Mouse (Mus musculus) midbrain, embryonic 12.5 days (tissue): ENCODE results near the gene Nr1h4. TPM values are rescaled to one million over a fixed set of nuclear protein-coding genes. Genes with fewer than 3 reads are reported as not detected.
A peak's percentile ranks its signal among the peaks of the same experiment; 100 is the strongest.

Experiments used
- ATAC-seq: fragments of 200-750 bp; cut with Nextera tagmentation; 2 replicates; pipeline ENCODE4 v1.8.0; 2017; ENCODE audit warnings: low read depth, moderate TSS enrichment, moderate library complexity; ENCODE audit not compliant: low FRiP score
- H3K27ac ChIP-seq: fragments of 300-500 bp; sonication (generic); replicated peaks from 2 replicates; pipeline ENCODE4 v1.5.1; 2016; ENCODE audit warnings: mild to moderate bottlenecking
- H3K27me3 ChIP-seq: fragments of 300-500 bp; sonication (generic); 2 replicates; pipeline ENCODE4 v1.6.1; 2016; ENCODE audit warnings: mild to moderate bottlenecking
- H3K36me3 ChIP-seq: fragments of 300-500 bp; sonication (generic); 2 replicates; pipeline ENCODE4 v1.6.1; 2016
- H3K4me1 ChIP-seq: fragments of 300-500 bp; sonication (generic); 2 replicates; pipeline ENCODE4 v1.6.1; 2016
- H3K4me2 ChIP-seq: fragments of 300-500 bp; sonication (generic); replicated peaks from 2 replicates; pipeline ENCODE4 v1.6.1; 2016; ENCODE audit warnings: mild to moderate bottlenecking, moderate library complexity
- H3K4me3 ChIP-seq: fragments of 300-500 bp; sonication (generic); 2 replicates; pipeline ENCODE4 v1.5.1; 2016; ENCODE audit warnings: mild to moderate bottlenecking
- H3K9ac ChIP-seq: fragments of 300-500 bp; sonication (generic); replicated peaks from 2 replicates; pipeline ENCODE4 v1.6.1; 2016; ENCODE audit warnings: mild to moderate bottlenecking, moderate library complexity
- H3K9me3 ChIP-seq: fragments of 300-500 bp; sonication (generic); 2 replicates; pipeline ENCODE4 v1.6.1; 2016; ENCODE audit warnings: mild to moderate bottlenecking
- WGBS: fragments of 180-500 bp; shearing (Covaris S2); methylation state at CpG from one replicate; pipeline ENCODE4 v1.1.7; 2016; 5-methylcytosine and 5-hydroxymethylcytosine counted together
- polyA plus RNA-seq: library from polyadenylated mRNA; unstranded; fragments of >200 nt; fragmentation: Nextera tagmentation; extraction: Ambion mirVana; gene quantifications from 2 replicates; pipeline ENCODE4 v1.2.1, GENCODE M21; 2016

The Nr1h4 gene
- polyA plus RNA-seq, 1 experiment from 2014 or later = not detected

DNA sequence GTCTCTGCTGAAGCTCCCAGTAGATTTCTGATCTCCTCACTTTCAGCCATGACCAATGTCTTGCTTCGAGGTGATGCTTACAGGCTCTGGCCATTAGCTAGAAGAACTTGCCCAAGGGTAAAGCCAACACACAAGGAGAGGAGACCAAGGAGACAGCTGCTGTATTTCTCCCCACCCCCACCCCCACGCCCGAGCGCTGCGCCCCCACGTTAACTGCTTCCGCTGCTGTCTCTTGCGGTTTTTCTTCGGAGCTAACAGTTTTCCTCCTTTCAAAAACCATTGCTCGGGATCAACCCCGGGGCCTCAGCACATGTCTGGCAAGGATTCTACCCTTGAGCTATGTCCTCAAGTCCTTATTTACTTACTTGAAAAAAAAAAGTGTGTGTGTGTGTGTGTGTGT is 70.5 kb downstream of the Nr1h4 start:
- no peak overlapping the region for H3K27ac ChIP-seq
- no peak overlapping the region for H3K4me2 ChIP-seq
- no peak for ATAC-seq
- peaks cover 13% of the 10 kb centered on the region; the same call in 1 of the 2 replicates for H3K27me3 ChIP-seq
- WGBS = 81% methylated on average over 11 of the region's 11 CpGs
- no peaks in the 10 kb centered on the region for H3K9me3 ChIP-seq
- H3K9ac ChIP-seq = no peak overlapping the region
- no peaks in the 10 kb centered on the region for H3K36me3 ChIP-seq
- H3K4me1 ChIP-seq = no peaks in the 10 kb centered on the region
- no peak overlapping the region for H3K4me3 ChIP-seq

- Histone ChIP-seq H3K4me1 (no peaks in the 10 kb centered on the region), H3K36me3 (no peaks in the 10 kb centered on the region), H3K9ac (no peak overlapping the region), H3K27ac (no peak overlapping the region), H3K27me3 (peaks cover 13% of the 10 kb centered on the region; the same call in 1 of the 2 replicates), H3K4me3 (no peak overlapping the region), H3K9me3 (no peaks in the 10 kb centered on the region), H3K4me2 (no peak overlapping the region)
- WGBS = 20% methylated on average over 14 of the region's 14 CpGs
- peak; percentile 73; the same call in 1 of the 2 replicates for ATAC-seq
These were observed 71.4 kb downstream of the Nr1h4 start for GRCm38 (mm10) chr10:89461856-89462507.

DNA sequence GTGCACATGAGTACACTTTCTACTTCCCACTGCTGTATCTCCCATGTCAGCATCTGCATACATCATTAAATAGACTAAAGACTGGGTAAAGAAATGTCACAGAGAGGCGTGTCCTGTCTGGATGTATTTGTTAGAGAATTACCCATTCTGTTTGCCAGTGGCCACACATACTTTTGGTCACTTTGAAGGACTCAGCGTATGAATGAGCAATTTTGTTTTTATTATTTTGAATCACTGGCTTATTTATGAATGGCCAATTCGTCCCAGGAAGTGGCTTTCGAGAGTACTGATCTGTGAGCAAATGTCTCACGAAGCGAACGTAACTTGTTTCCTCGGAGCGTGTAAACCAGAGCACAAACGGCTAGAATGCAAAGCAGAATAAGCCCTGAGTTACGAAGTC is 72.4 kb downstream of the Nr1h4 start:
- ATAC-seq = no peak
- H3K4me2 ChIP-seq = no peak overlapping the region
- H3K27me3 ChIP-seq = peaks cover 13% of the 10 kb centered on the region; the same call in 1 of the 2 replicates
- H3K9me3 ChIP-seq = no peaks in the 10 kb centered on the region
- WGBS = 72% methylated on average over 11 of the region's 11 CpGs
- no peaks in the 10 kb centered on the region for H3K4me1 ChIP-seq
- H3K4me3 ChIP-seq = no peak overlapping the region
- H3K36me3 ChIP-seq = no peaks in the 10 kb centered on the region
- no peak overlapping the region for H3K9ac ChIP-seq
- H3K27ac ChIP-seq = no peak overlapping the region

- H3K4me3 ChIP-seq = no peak overlapping the region
- WGBS = 77% methylated on average over 3 of the region's 3 CpGs
- no peak overlapping the region for H3K9ac ChIP-seq
- H3K4me1 ChIP-seq = no peaks in the 10 kb centered on the region
- H3K27me3 ChIP-seq = peaks cover 10% of the 10 kb centered on the region; the same call in 1 of the 2 replicates
- no peaks in the 10 kb centered on the region for H3K9me3 ChIP-seq
- ATAC-seq = no peak
- no peak overlapping the region for H3K4me2 ChIP-seq
- H3K27ac ChIP-seq = no peak overlapping the region
- H3K36me3 ChIP-seq = no peaks in the 10 kb centered on the region
These were observed 74.6 kb downstream of the Nr1h4 start for GRCm38 (mm10) chr10:89458770-89459169.

DNA sequence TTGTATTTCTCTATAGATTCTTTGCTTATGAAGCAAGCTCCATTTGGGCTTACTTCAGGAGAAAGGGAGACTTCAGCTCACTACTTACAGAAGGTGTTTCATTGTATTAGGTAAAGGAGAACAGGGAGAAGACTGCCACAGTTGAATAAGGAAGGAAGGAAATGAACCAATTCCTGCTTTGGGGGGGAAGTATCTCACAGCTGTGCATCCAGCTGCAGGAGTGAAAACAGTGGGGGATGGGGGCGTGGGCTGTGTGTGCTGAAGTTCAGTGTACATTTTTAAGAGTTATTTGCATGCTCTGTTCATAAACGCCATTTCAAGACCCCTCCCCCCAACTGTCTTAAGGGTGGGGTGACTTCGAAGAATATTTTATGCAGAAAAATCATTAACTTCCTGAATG is 79.6 kb downstream of the Nr1h4 start:
- Histone ChIP-seq H3K27me3 (peaks cover 16% of the 10 kb centered on the region; the same call in 1 of the 2 replicates), H3K9me3 (no peaks in the 10 kb centered on the region), H3K9ac (no peak overlapping the region), H3K27ac (no peak overlapping the region), H3K4me1 (no peaks in the 10 kb centered on the region), H3K36me3 (no peaks in the 10 kb centered on the region), H3K4me3 (no peak overlapping the region), H3K4me2 (no peak overlapping the region)
- 85% methylated on average over 3 of the region's 3 CpGs for WGBS
- no peak for ATAC-seq

DNA sequence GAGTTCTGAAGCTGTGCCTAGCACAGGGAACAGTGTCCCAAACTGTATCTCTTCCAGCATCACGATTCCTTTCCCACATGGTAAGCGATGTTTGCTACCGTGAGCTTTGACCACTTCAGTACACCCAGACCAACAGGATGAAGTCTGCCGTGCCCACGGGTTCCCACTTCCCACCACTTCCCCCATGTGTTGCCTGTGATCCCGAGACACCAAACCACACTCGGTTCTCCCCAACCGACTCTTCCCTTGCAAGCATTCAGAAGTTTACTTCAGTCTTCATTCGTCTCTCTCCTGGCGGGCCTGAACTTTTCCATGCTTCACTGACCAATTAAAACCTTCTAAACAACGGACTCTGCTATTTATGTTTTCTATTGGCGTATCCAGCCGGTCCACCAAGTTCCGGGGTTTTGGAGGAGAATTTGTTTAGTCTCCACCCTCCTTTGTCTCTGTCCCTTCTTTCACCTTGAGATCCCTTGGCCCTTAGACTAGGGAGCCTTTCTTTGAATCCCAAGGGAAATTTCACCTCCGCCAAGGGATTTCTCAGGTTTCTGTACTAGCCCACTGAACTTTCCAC is 80.2 kb downstream of the Nr1h4 start:
- ATAC-seq = no peak
- H3K27ac ChIP-seq = no peak overlapping the region
- WGBS = 85% methylated on average over 15 of the region's 15 CpGs

DNA sequence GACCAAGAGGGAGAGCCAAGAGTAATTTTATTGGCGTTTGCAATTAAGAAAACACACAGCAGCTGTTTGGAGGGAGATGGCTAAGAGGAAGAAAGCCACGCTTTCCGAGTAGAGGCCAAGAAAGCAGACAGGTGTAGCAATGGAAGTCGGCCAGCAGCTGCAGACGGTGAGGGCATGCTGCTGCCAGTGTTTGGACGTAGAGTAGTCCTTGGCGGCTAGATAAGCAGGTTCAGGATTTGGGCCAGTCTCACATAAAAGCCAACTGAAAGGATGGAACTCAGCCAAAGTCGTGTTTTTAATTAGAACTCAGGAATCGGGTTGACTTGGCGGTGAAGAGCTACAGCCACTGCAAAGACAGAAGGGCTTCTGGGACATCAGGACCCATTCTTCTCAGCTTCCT is 83.0 kb downstream of the Nr1h4 start:
- H3K9ac ChIP-seq = no peak overlapping the region
- no peaks in the 10 kb centered on the region for H3K36me3 ChIP-seq
- H3K4me1 ChIP-seq = no peaks in the 10 kb centered on the region
- H3K4me2 ChIP-seq = no peak overlapping the region
- peaks cover 36% of the 10 kb centered on the region for H3K27me3 ChIP-seq
- 83% methylated on average over 10 of the region's 10 CpGs for WGBS
- no peak for ATAC-seq
- H3K4me3 ChIP-seq = no peak overlapping the region
- H3K9me3 ChIP-seq = no peaks in the 10 kb centered on the region
- no peak overlapping the region for H3K27ac ChIP-seq

More for the DNA sequence above, 80.2 kb downstream of the Nr1h4 start:
- H3K27me3 ChIP-seq = peaks cover 21% of the 10 kb centered on the region; the same call in 1 of the 2 replicates
- H3K9me3 ChIP-seq = no peaks in the 10 kb centered on the region
- no peak overlapping the region for H3K4me2 ChIP-seq
- no peak overlapping the region for H3K9ac ChIP-seq
- H3K4me1 ChIP-seq = no peaks in the 10 kb centered on the region
- no peaks in the 10 kb centered on the region for H3K36me3 ChIP-seq
- no peak overlapping the region for H3K4me3 ChIP-seq

GRCm38 (mm10) chr10:89444381-89444780 is 89.0 kb downstream of the Nr1h4 start:
- 31% methylated on average over 3 of the region's 3 CpGs for whole genome bisulfite sequencing
- peak overlapping the region; percentile 89 for H3K4me2 ChIP-seq
- no peaks in the 10 kb centered on the region for H3K36me3 ChIP-seq
- H3K27me3 ChIP-seq = peaks cover 64% of the 10 kb centered on the region
- H3K9me3 ChIP-seq = no peaks in the 10 kb centered on the region
- no peak overlapping the region; the same call in 1 of the 2 replicates for H3K4me3 ChIP-seq
- no peak for ATAC-seq
- H3K27ac ChIP-seq = no peak overlapping the region
- no peak overlapping the region for H3K9ac ChIP-seq
- peaks cover 11% of the 10 kb centered on the region; the same call in 1 of the 2 replicates for H3K4me1 ChIP-seq

- under 1% methylated on average over 39 of the region's 39 CpGs for WGBS
These were observed 89.7 kb downstream of the Nr1h4 start, which contains the start of gene Gas2l3 for GRCm38 (mm10) chr10:89443623-89444151. Gene Gas2l3, minus strand, starts transcription at chr10:89443967.

GRCm38 (mm10) chr10:89443115-89443622 is 90.2 kb downstream of the Nr1h4 start:
- Histone ChIP-seq H3K27me3 (peaks cover 72% of the 10 kb centered on the region), H3K27ac (no peak overlapping the region), H3K9me3 (no peaks in the 10 kb centered on the region), H3K4me1 (peaks cover 13% of the 10 kb centered on the region), H3K4me3 (peak overlapping the region; percentile 66), H3K4me2 (peak overlapping the region; percentile 89), H3K36me3 (no peaks in the 10 kb centered on the region), H3K9ac (peak overlapping the region; percentile 59)
- peak; percentile 21 for ATAC-seq
- 1% methylated on average over 17 of the region's 17 CpGs for whole genome bisulfite sequencing

More at GRCm38 (mm10) chr10:89443623-89444151, 89.7 kb downstream of the Nr1h4 start, which contains the start of gene Gas2l3:
- peak; percentile 95 for ATAC-seq
- no peaks in the 10 kb centered on the region for H3K36me3 ChIP-seq
- H3K27me3 ChIP-seq = peaks cover 70% of the 10 kb centered on the region
- peak within 1 kb of the TSS; percentile 66 for H3K4me3 ChIP-seq
- H3K4me1 ChIP-seq = peaks cover 11% of the 10 kb centered on the region; the same call in 1 of the 2 replicates
- H3K9me3 ChIP-seq = no peaks in the 10 kb centered on the region
- H3K27ac ChIP-seq = no peak within 1 kb of the TSS
- peak within 1 kb of the TSS; percentile 59 for H3K9ac ChIP-seq
- peak within 1 kb of the TSS; percentile 89 for H3K4me2 ChIP-seq

DNA sequence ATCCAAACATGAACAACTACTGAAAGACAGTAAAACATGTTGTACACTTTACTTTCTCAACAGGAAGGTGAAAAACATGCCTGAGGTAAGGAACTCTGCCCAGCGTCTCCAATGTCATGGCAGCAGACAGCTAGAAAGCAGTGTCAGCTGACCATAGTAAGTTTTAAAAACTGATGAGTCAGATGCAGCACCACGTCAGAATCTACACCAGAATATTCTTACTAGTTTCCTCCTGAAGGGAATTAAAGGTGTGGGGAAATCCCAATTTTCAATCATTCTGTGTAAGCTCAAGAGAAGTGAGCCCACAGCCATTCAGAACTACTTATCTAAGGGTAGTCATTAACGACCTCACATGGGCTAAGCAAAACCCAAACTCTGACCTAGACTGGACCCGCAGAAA is 90.7 kb downstream of the Nr1h4 start:
- no peak for ATAC-seq
- Histone ChIP-seq H3K4me1 (peaks cover 18% of the 10 kb centered on the region), H3K36me3 (no peaks in the 10 kb centered on the region), H3K4me3 (peak overlapping the region; percentile 66), H3K9me3 (no peaks in the 10 kb centered on the region), H3K4me2 (peak overlapping the region; percentile 89), H3K27me3 (peaks cover 77% of the 10 kb centered on the region), H3K27ac (no peak overlapping the region), H3K9ac (peak overlapping the region; percentile 59; the same call in 1 of the 2 replicates)
- WGBS = 32% methylated on average over 4 of the region's 4 CpGs

- H3K4me1 ChIP-seq = peaks cover 21% of the 10 kb centered on the region
- peaks cover 80% of the 10 kb centered on the region for H3K27me3 ChIP-seq
- ATAC-seq = no peak
- no peak overlapping the region for H3K4me3 ChIP-seq
- no peak overlapping the region for H3K27ac ChIP-seq
- H3K9me3 ChIP-seq = no peaks in the 10 kb centered on the region
- WGBS = 94% methylated on average over 3 of the region's 3 CpGs
- H3K9ac ChIP-seq = no peak overlapping the region
- H3K4me2 ChIP-seq = no peak overlapping the region
- H3K36me3 ChIP-seq = no peaks in the 10 kb centered on the region
These were observed 91.4 kb downstream of the Nr1h4 start for GRCm38 (mm10) chr10:89441961-89442360.
